Mouse (Mus musculus) forebrain, embryonic 11.5 days (tissue): ENCODE data around the gene B4galt1. TPM values are rescaled to one million over a fixed set of nuclear protein-coding genes. Genes with fewer than 3 reads are reported as not detected.

ENCODE experiments used
- ATAC-seq: fragments of 200-750 bp; cut with Nextera tagmentation; replicated peaks from 2 replicates; pipeline ENCODE4 v1.8.0; 2017; ENCODE audit warnings: moderate TSS enrichment; ENCODE audit not compliant: low FRiP score
- DNase-seq: peaks from one replicate; pipeline ENCODE4 v3.0.0-alpha.2; 2017; ENCODE audit warnings: low spot score
- H3K27ac ChIP-seq: fragments of 300-500 bp; sonication (generic); 2 replicates; pipeline ENCODE4 v1.5.1; 2014; ENCODE audit warnings: low read depth, low read length
- H3K27me3 ChIP-seq: fragments of 300-500 bp; sonication (generic); 2 replicates; pipeline ENCODE4 v1.6.1; 2014; ENCODE audit warnings: mild to moderate bottlenecking, low read length, mixed read lengths; ENCODE audit not compliant: control insufficient read depth, insufficient read depth
- H3K36me3 ChIP-seq: fragments of 300-500 bp; sonication (generic); 2 replicates; pipeline ENCODE4 v1.6.1; 2014; ENCODE audit warnings: mild to moderate bottlenecking, low read length, moderate library complexity, mixed read lengths; ENCODE audit not compliant: control insufficient read depth, insufficient read depth
- H3K4me1 ChIP-seq: fragments of 300-500 bp; sonication (generic); replicated peaks from 2 replicates; pipeline ENCODE4 v1.6.1; 2014; ENCODE audit warnings: low read length, mixed read lengths; ENCODE audit not compliant: control insufficient read depth, insufficient read depth
- H3K4me2 ChIP-seq: fragments of 300-500 bp; sonication (generic); 2 replicates; pipeline ENCODE4 v1.6.1; 2014; ENCODE audit warnings: low read depth, mild to moderate bottlenecking, low read length, moderate library complexity, mixed read lengths; ENCODE audit not compliant: severe bottlenecking
- H3K4me3 ChIP-seq: fragments of 300-500 bp; sonication (generic); 2 replicates; pipeline ENCODE4 v1.5.1; 2014; ENCODE audit warnings: low read depth, low read length
- H3K9ac ChIP-seq: fragments of 300-500 bp; sonication (generic); 2 replicates; pipeline ENCODE4 v1.6.1; 2014; ENCODE audit warnings: low read length
- H3K9me3 ChIP-seq: fragments of 300-500 bp; sonication (generic); 2 replicates; pipeline ENCODE4 v1.6.1; 2016; ENCODE audit warnings: low read length, mixed read lengths; ENCODE audit not compliant: control insufficient read depth
- WGBS: fragments of 180-500 bp; shearing (Covaris S2); extraction: QIAGEN DNeasy Blood & Tissue Kit; methylation state at CpG from one replicate; pipeline ENCODE4 v1.1.7; 2014; 5-methylcytosine and 5-hydroxymethylcytosine counted together
- polyA plus RNA-seq: library from polyadenylated mRNA; unstranded; fragments of >200 nt; fragmentation: Nextera tagmentation; extraction: Ambion mirVana; gene quantifications from 2 replicates; pipeline ENCODE4 v1.2.1, GENCODE M21; 2014

Gene B4galt1
- polyA plus RNA-seq, 1 experiment from 2014 or later, result 19.3 TPM

DNA sequence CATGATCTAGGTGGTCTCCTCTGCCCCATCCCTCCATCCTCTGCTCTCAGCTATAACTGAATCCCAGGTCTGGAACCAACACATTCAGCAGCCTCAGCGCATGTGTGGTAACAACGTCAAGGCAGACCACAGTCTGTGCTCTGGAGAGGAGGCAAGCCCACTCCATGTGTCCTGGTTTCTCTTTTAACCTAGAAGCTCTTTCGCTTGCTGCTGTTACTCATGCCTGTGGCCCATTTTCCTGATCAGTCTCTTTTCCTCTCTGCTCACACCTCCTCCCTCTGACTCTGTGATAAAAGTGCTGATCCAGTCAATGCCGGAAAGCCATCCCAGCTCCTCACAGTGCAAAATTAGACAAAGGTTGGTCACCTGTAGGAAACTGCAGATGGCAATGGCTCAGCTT lies 36.2 kb upstream of the B4galt1 start:
- Histone ChIP-seq H3K36me3 (no peaks in the 10 kb centered on the region), H3K4me1 (no peaks in the 10 kb centered on the region), H3K9ac (no peak overlapping the region), H3K27me3 (no peaks in the 10 kb centered on the region), H3K4me3 (no peak overlapping the region), H3K4me2 (no peak overlapping the region), H3K27ac (no peak overlapping the region), H3K9me3 (no peaks in the 10 kb centered on the region)
- ATAC-seq (no peak), DNase-seq (no peak)
- 91% methylated on average over 4 of the region's 4 CpGs for whole genome bisulfite sequencing

DNA sequence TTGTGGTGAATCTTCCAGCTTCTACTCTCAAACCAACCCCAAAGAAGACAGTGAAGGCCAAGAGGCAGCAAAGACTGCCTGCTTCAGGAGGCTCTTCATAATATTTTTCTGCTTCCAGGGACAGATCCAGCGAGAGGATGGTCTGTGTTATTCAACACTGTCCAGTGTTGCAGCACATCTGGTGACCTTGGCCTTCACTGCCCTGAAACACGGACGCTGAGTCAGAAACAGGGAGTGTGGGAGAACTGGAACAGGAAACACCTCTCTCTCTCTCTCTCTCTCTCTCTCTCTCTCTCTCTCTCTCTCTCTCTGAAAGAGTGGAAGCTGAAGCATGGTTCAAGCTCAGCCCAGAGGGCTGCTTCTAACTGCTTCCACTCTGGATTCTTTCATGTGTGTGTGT lies 35.4 kb upstream of the B4galt1 start:
- H3K9ac ChIP-seq, result no peak overlapping the region
- no peak overlapping the region for H3K27ac ChIP-seq
- H3K27me3 ChIP-seq, result no peaks in the 10 kb centered on the region
- H3K4me3 ChIP-seq, result no peak overlapping the region
- DNase-seq (no peak), ATAC-seq (no peak)
- 77% methylated on average over 3 of the region's 3 CpGs for WGBS
- no peaks in the 10 kb centered on the region for H3K4me1 ChIP-seq
- no peaks in the 10 kb centered on the region for H3K36me3 ChIP-seq
- no peak overlapping the region for H3K4me2 ChIP-seq
- H3K9me3 ChIP-seq, result no peaks in the 10 kb centered on the region

DNA sequence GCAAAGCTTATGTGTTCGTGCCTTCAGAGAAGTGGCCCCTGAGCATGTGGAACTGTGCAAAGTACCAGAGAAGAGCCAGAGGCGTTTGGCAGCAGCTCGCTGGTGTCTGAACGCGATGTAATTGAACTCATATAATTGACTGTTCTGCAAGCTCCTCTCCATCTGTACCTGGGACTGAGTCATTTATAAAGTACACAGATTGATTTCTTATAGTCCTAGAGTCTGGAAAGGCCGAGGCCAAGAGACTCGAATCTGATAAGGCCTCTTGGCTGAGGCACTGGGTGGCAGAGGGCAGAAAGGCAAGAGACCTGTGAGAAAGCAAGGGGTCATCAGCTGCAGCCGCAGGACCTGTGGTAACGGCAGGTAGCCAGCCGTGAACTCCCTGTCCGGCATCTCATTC lies 35.0 kb upstream of the B4galt1 start:
- WGBS, result 88% methylated on average over 11 of the region's 11 CpGs
- no peak overlapping the region for H3K27ac ChIP-seq
- H3K4me3 ChIP-seq, result no peak overlapping the region
- no peaks in the 10 kb centered on the region for H3K9me3 ChIP-seq
- H3K27me3 ChIP-seq, result no peaks in the 10 kb centered on the region
- ATAC-seq (no peak), DNase-seq (no peak)
- no peak overlapping the region for H3K9ac ChIP-seq
- H3K4me2 ChIP-seq, result no peak overlapping the region
- H3K36me3 ChIP-seq, result no peaks in the 10 kb centered on the region
- no peaks in the 10 kb centered on the region for H3K4me1 ChIP-seq

- no peak overlapping the region for H3K4me2 ChIP-seq
- no peak overlapping the region for H3K27ac ChIP-seq
- no peaks in the 10 kb centered on the region for H3K9me3 ChIP-seq
- no peak overlapping the region for H3K4me3 ChIP-seq
- DNase-seq (no peak), ATAC-seq (no peak)
- 76% methylated on average over 4 of the region's 4 CpGs for WGBS
- H3K36me3 ChIP-seq, result no peaks in the 10 kb centered on the region
- H3K9ac ChIP-seq, result no peak overlapping the region
- no peaks in the 10 kb centered on the region for H3K4me1 ChIP-seq
- no peaks in the 10 kb centered on the region for H3K27me3 ChIP-seq
Observed at GRCm38 (mm10) chr4:40885883-40886282, 32.1 kb upstream of the B4galt1 start.

DNA sequence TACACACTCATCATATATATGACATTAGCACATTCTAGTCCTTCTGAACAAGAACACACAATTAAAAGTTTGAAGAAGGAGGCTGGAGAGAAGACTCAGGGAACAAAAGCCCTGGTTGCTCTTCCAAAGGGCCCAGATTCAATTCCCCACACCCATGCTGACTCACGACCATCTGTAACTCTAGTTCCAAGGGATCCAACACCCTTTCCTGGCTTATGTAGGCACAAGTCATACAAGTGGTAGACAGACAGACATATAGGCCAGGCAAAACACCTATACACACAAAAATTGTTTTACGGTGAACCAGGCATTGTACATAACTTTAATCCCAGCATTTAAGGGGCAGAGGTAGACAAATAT lies 31.3 kb upstream of the B4galt1 start:
- H3K4me3 ChIP-seq, result no peak overlapping the region
- H3K4me1 ChIP-seq, result no peaks in the 10 kb centered on the region
- DNase-seq (no peak), ATAC-seq (no peak)
- 80% methylated on average over 2 of the region's 2 CpGs for WGBS
- H3K4me2 ChIP-seq, result no peak overlapping the region
- H3K9ac ChIP-seq, result no peak overlapping the region
- H3K36me3 ChIP-seq, result no peaks in the 10 kb centered on the region
- no peaks in the 10 kb centered on the region for H3K27me3 ChIP-seq
- no peak overlapping the region for H3K27ac ChIP-seq
- H3K9me3 ChIP-seq, result no peaks in the 10 kb centered on the region

DNA sequence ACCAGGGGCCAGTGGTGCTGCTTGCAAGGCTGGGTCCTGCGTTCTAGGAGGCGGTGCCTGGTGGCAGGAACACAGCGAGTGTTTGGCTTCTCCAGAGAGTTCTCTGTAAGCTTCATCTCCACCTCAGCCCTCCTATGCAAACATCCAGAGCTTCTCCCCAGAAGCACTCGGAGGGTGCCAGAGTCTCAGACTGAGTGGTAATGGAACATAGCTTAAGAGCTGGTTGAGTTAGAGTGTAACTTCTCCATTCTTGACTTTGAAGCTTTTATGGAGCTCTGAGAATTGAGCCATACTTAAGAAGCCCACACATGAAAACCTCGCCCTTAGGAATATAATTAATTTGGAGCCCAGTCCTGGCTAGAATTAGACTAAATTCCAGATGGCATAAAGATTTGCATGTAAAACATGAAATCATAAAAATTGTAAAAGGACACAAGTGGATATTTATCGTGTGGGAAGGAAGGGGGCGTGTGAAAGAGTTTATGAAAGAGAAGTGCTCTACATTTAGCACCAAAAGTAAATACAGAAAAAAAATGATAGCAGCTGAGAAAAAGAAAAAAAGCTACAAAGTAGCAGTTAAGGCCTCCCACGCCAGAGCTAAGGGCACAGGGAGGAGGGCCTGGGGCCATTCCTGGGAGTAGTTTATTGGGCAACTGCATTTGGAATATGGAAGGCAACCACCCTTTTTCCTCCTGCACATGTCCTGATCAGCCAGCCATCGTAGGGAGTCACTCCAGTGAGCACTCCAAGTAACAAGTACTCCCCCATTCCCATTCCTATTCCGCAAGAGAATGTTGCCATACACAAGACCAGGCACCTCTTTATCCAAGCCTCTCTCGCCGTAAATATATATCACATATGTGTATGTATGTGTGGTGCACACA lies 30.7 kb upstream of the B4galt1 start:
- WGBS, result 88% methylated on average over 12 of the region's 12 CpGs
- no peak for ATAC-seq
- no peak for DNase-seq
- Histone ChIP-seq H3K4me3 (no peak overlapping the region), H3K9ac (no peak overlapping the region), H3K27ac (no peak overlapping the region), H3K4me2 (no peak overlapping the region), H3K9me3 (no peaks in the 10 kb centered on the region), H3K4me1 (no peaks in the 10 kb centered on the region), H3K36me3 (no peaks in the 10 kb centered on the region), H3K27me3 (no peaks in the 10 kb centered on the region)

- H3K4me1 ChIP-seq, result no peaks in the 10 kb centered on the region
- H3K9me3 ChIP-seq, result no peaks in the 10 kb centered on the region
- no peak overlapping the region for H3K4me2 ChIP-seq
- no peak overlapping the region for H3K27ac ChIP-seq
- H3K27me3 ChIP-seq, result no peaks in the 10 kb centered on the region
- 88% methylated on average over 10 of the region's 10 CpGs for WGBS
- no peak for DNase-seq
- no peaks in the 10 kb centered on the region for H3K36me3 ChIP-seq
- H3K9ac ChIP-seq, result no peak overlapping the region
- no peak overlapping the region for H3K4me3 ChIP-seq
- ATAC-seq, result no peak
Observed at GRCm38 (mm10) chr4:40883200-40883599, 29.4 kb upstream of the B4galt1 start.

DNA sequence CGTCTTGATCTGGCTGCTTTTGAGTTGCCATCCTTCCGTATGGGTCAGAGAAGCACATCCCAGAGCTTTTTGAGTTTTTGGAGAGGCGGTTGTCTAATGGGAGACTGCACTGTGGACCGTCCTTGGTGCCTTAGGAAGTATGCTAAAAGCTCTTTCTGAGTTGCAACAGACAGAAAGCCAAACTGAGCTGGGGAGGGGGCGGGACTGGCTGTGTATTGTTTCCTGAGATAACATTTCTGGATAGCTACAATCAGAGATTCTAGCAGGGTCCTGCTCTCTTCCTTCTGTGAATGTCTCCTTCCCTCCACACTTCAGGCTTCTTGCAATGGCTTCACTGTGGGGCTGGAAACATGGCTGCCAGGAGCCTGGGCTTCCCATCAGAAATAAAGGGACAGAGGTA lies 23.7 kb upstream of the B4galt1 start:
- Histone ChIP-seq H3K4me2 (no peak overlapping the region), H3K36me3 (no peaks in the 10 kb centered on the region), H3K27ac (no peak overlapping the region), H3K4me3 (no peak overlapping the region), H3K9ac (no peak overlapping the region), H3K9me3 (no peaks in the 10 kb centered on the region), H3K4me1 (no peaks in the 10 kb centered on the region), H3K27me3 (no peaks in the 10 kb centered on the region)
- ATAC-seq (no peak), DNase-seq (no peak)
- 86% methylated on average over 5 of the region's 5 CpGs for WGBS

DNA sequence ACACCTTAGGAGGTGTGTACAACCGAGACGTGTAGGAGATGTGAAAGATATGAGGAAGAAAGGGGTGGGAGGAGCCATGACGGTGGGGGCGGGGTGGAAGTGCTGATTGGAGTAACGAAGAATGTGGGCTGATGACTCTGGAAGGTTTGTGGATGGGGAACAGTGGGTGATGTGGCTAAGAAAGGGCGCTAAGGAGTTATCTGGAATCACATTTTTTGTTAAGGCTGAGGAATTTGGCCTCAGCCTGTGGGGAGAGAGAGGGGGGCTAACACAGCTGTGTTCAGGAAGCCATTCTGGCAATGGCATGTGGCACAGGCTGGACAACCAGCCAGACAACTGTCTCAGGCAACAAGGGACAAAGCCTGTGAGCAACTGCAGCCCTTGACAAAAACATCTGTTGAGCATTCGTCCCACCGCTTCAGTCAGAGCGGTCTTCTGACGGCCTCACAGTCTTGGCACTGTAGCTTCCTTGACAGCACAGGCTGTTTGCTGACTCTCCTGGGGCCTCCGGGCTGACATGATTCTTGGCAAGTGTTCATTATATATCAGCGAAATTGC lies 23.1 kb upstream of the B4galt1 start:
- DNase-seq (no peak), ATAC-seq (no peak)
- no peaks in the 10 kb centered on the region for H3K4me1 ChIP-seq
- no peaks in the 10 kb centered on the region for H3K36me3 ChIP-seq
- no peak overlapping the region for H3K27ac ChIP-seq
- WGBS, result 54% methylated on average over 12 of the region's 12 CpGs
- H3K9ac ChIP-seq, result no peak overlapping the region
- H3K4me3 ChIP-seq, result no peak overlapping the region
- no peaks in the 10 kb centered on the region for H3K9me3 ChIP-seq
- no peak overlapping the region for H3K4me2 ChIP-seq
- H3K27me3 ChIP-seq, result no peaks in the 10 kb centered on the region
